Mouse (Mus musculus) brain, embryonic 18.5 days (tissue): ENCODE data around the gene Npepl1.

Experiments
- DNase-seq: peaks from one replicate; pipeline ENCODE4 v3.0.0-alpha.2; 2012; ENCODE audit warnings: low read depth, low spot score

Gene Npepl1

DNA sequence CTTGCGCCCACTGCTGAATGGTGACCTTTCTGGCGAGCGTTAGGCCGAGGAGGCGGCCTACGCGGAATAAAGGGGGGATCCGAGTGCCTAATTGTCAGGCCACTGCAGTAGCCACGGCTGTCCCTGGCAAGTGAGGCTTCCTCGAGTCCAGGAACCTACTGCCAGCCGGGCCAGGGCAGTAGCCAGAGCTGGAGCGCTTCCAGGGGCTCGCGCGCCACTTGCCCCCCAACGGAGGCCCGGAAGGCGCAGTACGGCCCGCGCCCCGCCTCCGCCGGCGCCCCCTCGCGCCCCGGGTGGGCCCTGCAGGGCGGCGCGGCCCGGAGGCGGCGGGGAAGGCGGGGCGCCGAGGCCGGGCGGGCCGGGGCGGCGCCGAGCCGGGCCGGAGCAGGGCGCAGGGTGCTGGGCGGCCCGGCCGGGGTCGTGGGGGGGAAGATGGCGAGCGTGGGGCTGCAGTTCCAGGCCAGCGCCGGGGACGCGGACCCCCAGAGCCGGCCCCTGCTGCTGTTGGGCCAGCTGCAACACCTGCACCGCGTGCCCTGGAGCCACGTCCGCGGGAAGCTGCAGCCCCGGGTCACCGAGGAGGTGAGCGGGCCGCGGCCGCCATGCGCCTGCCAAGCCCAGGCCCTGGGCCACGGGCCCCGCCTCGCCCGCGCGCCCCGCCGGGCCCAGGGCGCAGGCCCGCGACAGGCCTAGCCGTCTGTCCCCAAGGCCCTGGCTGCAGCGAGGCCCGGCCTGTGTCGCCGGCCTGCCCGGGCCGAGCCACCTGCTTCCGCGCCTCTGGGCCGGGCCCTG, at the start of gene Npepl1:
Gene Npepl1, plus strand, starts transcription at position 359 of the 792 bp plus-strand sequence.
- no peak for DNase-seq

GRCm38 (mm10) chr2:174061219-174061618, 48.9 kb upstream of the Npepl1 start:
- no peak for DNase-seq

- DNase-seq: no peak
Measured at GRCm38 (mm10) chr2:174063074-174063473, 47.1 kb upstream of the Npepl1 start.

GRCm38 (mm10) chr2:174063527-174064211, 46.5 kb upstream of the Npepl1 start:
- no peak for DNase-seq

GRCm38 (mm10) chr2:174067793-174068419, 42.2 kb upstream of the Npepl1 start:
- no peak for DNase-seq

DNA sequence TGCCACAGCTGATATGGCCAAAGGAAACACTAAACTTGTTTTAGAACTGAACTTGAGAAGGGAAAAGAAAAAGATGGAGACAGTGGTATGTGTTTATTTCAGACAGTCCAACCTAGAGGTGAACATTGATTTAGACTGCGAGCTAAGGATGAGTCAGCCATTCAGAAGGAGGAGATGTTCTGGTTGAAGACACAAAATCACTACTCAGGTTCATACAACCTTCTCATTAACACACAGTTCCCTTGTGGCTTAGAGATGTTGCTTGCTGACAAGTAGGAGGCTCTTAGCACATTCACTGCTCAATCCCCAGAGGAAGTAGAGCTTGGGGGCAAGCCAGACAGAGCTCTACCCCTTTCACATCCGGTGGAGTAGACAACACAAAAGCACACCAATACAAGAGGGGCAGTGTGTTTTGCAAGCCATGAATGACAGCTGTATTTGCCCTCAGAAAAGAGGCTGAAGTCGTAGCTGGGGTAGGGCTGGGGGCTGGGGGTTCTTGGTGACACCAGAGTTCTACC, 40.6 kb upstream of the Npepl1 start:
- no peak for DNase-seq

- no peak for DNase-seq
Measured at GRCm38 (mm10) chr2:174071406-174071805, 38.7 kb upstream of the Npepl1 start.

DNA sequence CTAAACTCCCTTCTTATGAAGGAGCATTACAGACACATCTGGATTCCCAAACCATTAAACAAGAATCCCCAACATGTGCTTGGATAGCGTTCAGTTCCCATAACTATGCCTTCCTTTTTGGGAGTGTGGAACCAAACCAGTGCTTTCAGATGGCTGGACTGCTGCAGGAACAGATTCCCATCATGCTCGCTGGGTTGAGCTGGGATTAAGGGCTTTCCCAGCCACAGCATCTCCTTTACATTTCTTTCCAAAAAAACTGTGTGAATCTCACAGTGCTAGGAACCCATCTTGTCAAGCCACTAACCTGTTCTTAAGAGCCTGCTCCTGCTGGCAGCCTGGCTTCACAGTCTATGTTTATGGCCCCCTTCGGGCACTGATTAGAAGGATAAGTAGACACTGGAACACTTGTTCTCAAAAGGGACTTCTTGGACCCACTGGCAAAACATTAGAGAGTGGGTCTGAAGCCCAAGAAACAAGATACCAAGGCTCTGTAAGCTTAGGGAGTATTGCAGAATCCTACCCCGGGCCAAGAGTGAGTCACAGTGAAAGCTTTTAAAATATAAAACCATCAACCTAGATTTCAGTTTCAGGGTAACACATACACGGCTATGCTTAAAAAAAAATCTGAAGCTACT, 36.9 kb upstream of the Npepl1 start:
- no peak for DNase-seq

DNA sequence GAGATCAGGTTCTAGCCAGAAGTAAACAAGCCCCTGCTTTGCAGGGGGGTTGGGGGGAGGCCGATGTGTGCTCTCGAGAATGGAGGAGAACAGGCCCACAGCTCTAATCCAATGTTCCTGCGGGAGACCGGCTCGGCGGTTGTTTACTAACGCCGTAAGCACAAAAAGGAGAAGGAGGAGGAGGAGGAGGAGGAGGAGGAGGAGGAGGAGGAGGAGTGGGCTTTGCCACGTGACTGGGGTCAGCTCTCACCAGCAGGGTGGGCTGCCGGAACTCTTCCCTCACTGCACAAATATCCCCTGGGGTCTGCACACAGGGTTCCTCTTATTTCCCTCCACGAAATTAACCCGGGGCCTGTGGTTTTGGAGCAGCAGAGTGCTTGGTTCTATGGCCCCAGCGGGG, 35.5 kb upstream of the Npepl1 start:
- peak; percentile 8 for DNase-seq

- no peak for DNase-seq
Measured at GRCm38 (mm10) chr2:174075072-174075570, 35.0 kb upstream of the Npepl1 start.

DNA sequence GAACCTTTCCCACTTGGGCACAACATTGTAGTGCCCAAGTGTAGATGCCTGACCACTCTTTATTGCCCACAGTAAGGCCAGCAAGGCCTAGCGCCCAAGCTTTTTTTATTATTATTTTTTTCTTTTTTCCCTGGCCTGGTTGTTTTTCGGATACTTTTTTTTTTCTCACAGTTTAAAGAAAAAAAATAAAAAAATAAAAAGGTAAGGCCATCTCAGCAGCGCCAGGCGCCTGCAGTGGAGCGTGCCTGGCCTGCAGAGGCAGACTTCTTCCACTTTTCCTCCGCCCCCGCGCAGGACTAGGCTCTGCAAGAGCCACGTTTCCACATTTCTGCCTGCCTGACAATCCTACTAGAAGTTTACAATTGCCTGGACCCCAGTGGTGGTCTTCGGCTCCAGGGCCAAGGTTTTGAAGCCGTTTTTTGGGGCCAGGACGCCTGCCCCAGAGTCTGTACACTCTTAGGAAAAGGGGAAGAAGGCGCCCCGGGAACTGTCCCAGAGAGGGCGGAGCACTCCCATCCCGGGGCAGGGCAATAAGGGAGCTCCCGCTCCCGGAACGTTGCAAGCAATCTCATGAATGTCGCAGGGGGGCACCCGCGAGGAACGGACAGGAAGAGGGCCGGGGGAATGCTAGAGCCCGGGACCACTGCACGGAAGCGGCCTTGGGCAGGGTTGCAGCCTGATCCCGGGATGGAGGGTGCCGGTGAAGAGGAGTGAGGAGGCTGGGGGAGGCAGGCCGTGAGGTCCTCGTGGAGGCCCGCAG, 34.3 kb upstream of the Npepl1 start, which contains the start of gene Stx16:
Gene Stx16, plus strand, starts transcription at position 636 of the 760 bp plus-strand sequence.
- peak; percentile 71 for DNase-seq

GRCm38 (mm10) chr2:174076433-174076824, 33.7 kb upstream of the Npepl1 start:
- peak; percentile 73 for DNase-seq

DNA sequence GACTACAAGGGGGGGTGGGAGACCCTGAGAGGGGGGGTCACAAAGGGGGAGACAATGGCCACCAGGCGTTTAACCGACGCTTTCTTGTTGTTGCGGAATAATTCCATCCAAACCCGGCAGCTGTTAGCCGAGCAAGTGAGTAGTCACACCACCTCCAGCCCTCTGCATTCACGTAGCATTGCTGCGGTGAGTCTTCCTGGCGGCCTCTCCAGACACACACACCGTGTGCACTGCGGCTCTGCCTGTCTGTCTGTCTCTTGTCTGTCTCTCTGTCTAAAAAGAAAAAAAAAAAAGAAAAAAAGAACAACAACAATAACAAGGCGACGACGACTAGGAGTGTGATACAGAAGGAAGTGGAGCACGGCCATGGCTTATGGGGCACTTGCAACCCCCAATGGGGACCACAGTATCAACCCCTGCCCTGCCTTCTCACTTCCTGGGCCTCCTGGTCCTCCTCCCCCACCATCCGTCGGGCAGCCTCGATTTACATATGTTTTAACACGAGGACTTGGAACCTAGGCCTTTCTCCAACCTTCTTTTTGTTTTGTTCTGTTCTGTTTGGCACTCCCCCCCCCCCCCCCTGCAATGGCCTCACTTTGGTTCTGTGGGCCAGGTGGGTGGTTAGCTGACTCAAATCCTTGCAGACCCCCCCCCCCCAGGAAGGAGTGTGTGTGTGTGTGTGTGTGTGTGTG, 33.0 kb upstream of the Npepl1 start:
- no peak for DNase-seq

DNA sequence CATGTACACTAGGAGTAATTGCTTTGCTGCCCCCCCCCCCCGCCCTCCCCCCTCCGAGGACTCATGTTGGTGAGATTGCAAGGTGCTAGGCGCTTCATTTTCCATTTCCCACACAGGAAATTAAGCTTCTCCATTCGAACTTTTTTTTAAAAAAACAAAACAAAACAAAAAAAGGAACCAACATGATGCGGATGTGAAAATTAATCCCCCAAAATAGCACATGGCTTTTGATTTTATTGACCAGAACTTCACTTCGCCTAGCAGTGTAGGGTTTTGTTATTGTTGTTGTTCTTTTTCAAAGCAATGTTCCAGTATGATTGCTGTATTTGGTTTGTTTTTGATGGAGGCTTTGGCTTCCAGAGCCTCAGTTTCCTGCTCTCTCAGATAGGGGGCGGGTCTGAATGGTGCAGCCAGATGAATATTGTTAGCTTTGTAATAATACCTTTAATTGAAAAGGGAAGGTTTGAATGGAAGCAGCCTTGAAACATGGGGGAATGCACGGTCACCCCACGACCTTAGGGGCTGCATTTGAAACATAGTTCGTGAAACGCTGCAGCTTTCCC, 32.3 kb upstream of the Npepl1 start:
- DNase-seq: no peak

- no peak for DNase-seq
Measured at GRCm38 (mm10) chr2:174081833-174082232, 28.3 kb upstream of the Npepl1 start.

DNA sequence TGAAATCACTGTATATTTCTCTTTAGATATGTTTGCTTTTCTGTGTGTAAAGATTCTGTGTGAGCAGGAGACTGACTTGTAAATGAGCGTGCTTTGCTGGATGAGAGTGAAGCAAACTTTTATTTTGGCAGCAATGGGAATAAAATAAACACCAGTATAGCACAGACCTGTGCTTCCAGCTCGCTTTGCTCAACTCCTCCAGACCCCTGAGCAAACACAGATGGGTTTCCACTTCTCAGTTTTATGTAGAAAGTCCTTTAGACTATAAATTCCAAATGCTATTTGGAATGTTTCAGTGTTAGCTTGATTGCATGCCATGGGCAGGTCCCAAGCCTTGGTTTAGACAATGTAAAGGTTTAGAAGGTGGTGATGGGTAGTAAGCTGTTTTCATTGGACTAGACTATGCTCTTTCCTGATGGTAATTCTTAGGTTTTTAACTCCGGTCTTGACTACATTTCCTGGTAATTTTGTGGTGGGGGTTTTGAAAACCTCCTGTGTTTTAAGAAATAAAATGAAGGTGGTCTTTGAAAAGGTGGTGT, 27.7 kb upstream of the Npepl1 start:
- no peak for DNase-seq

DNA sequence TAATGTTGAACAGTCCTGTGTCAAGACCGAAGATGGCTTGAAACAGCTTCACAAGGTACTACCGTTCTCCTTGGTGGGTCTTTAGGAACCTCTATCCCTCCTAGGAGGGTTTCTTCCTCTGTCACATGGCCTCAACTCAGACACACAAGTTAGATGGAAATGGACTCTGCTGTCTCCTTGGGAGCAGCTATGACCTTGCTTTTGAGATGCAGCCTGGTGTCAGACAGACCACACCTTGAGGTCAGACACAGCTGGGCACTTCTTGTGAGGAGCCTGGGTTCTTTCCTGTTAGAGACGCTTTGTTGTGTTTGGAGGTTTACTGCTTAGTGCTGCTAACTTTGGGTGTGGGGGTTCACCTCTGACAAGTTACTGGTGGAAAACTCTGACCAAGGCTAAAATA, 15.1 kb upstream of the Npepl1 start:
- DNase-seq: no peak

GRCm38 (mm10) chr2:174102399-174102798, 7.8 kb upstream of the Npepl1 start:
- no peak for DNase-seq

GRCm38 (mm10) chr2:174103527-174103926, 6.6 kb upstream of the Npepl1 start:
- no peak for DNase-seq

GRCm38 (mm10) chr2:174107375-174107774, 2.8 kb upstream of the Npepl1 start:
- DNase-seq: no peak
